Mouse (Mus musculus) inflammation-experienced regulatory T-cells, adult 6 months (primary cell): ENCODE results near the gene Upb1. TPM values are rescaled to one million over a fixed set of nuclear protein-coding genes. Genes with fewer than 3 reads are reported as not detected.
A peak's percentile ranks its signal among the peaks of the same experiment; 100 is the strongest.

Experiments
- ATAC-seq: one replicate; pipeline ENCODE4 v1.8.0; 2017
- polyA plus RNA-seq, 3 experiments: library from polyadenylated mRNA; unstranded; fragments of 100-300 nt; shearing (Covaris generic); gene quantifications; one replicate each; pipeline ENCODE4 v1.2.1; 2017

Upb1 gene
- polyA plus RNA-seq, 3 experiments from 2014 or later, result 0.21 to 0.59 (median 0.29) TPM

- ATAC-seq, result no peak
Observed at GRCm38 (mm10) chr10:75428049-75429003, 27.4 kb downstream of the Upb1 start.

GRCm38 (mm10) chr10:75429004-75429380 lies 28.1 kb downstream of the Upb1 start:
- ATAC-seq, result no peak

GRCm38 (mm10) chr10:75429522-75430146 lies 28.7 kb downstream of the Upb1 start:
- ATAC-seq, result no peak

- ATAC-seq, result no peak
Observed at GRCm38 (mm10) chr10:75430147-75430537, 29.2 kb downstream of the Upb1 start.

- no peak for ATAC-seq
Observed at GRCm38 (mm10) chr10:75430633-75431032, 29.7 kb downstream of the Upb1 start.

- peak; percentile 36 for ATAC-seq
Observed at GRCm38 (mm10) chr10:75436604-75437217, 35.8 kb downstream of the Upb1 start.

GRCm38 (mm10) chr10:75437284-75437683 lies 36.4 kb downstream of the Upb1 start:
- ATAC-seq, result no peak

GRCm38 (mm10) chr10:75438132-75438810 lies 37.4 kb downstream of the Upb1 start:
- no peak for ATAC-seq

- no peak for ATAC-seq
Observed at GRCm38 (mm10) chr10:75439211-75439811, 38.4 kb downstream of the Upb1 start.

GRCm38 (mm10) chr10:75440756-75441155 lies 39.8 kb downstream of the Upb1 start:
- no peak for ATAC-seq

- no peak for ATAC-seq
Observed at GRCm38 (mm10) chr10:75441800-75442199, 40.9 kb downstream of the Upb1 start.

- no peak for ATAC-seq
Observed at GRCm38 (mm10) chr10:75443017-75443416, 42.1 kb downstream of the Upb1 start.

GRCm38 (mm10) chr10:75444111-75444826 lies 43.4 kb downstream of the Upb1 start:
- no peak for ATAC-seq

- ATAC-seq, result no peak
Observed at GRCm38 (mm10) chr10:75445030-75445429, 44.1 kb downstream of the Upb1 start.

- ATAC-seq, result peak; percentile 89
Observed at GRCm38 (mm10) chr10:75446501-75447083, 45.7 kb downstream of the Upb1 start.

- ATAC-seq, result no peak
Observed at GRCm38 (mm10) chr10:75447489-75447888, 46.6 kb downstream of the Upb1 start.

GRCm38 (mm10) chr10:75448806-75449420 lies 48.0 kb downstream of the Upb1 start:
- ATAC-seq, result no peak

GRCm38 (mm10) chr10:75450331-75450730 lies 49.4 kb downstream of the Upb1 start:
- ATAC-seq, result no peak

GRCm38 (mm10) chr10:75451036-75451786 lies 50.3 kb downstream of the Upb1 start:
- ATAC-seq, result no peak
